Mouse (Mus musculus) small intestine, adult 2 months (tissue): Measurements from ENCODE around the gene Rtp3.

Source experiments
- CTCF ChIP-seq: fragments of 200-500 bp; IDR thresholded peaks from 2 replicates; pipeline ENCODE4 v1.5.1; 2012; ENCODE audit warnings: low read depth, mild to moderate bottlenecking, control low read depth, inconsistent platforms, low read length, moderate library complexity, mixed read lengths; ENCODE audit not compliant: insufficient replicate concordance, insufficient read length; ENCODE audit errors: extremely low read depth
- POLR2A ChIP-seq: fragments of 200-500 bp; IDR thresholded peaks from 2 replicates; pipeline ENCODE4 v1.6.1; 2012; ENCODE audit warnings: low read depth, mild to moderate bottlenecking, control low read depth, inconsistent platforms, low read length, moderate library complexity

GRCm38 (mm10) chr9:110946548-110947044, 43.8 kb downstream of the Rtp3 start:
- TF ChIP-seq POLR2A (no peak), CTCF (no peak)
